Mouse (Mus musculus) MEL (cell line): Measurements from ENCODE around the gene Tmtc4. TPM values are rescaled to one million over a fixed set of nuclear protein-coding genes. Genes with fewer than 3 reads are reported as not detected.

Experiments
- DNase-seq: peaks from one replicate; pipeline ENCODE4 v3.0.0; 2011; ENCODE audit warnings: low read depth, low spot score
- H3K27ac ChIP-seq: 2 replicates; pipeline ENCODE4 v1.5.1; 2012; ENCODE audit warnings: low read depth, mild to moderate bottlenecking, control low read depth, low read length, moderate library complexity; ENCODE audit not compliant: control insufficient read depth
- H3K27me3 ChIP-seq, 2 experiments: fragments of 150-350 bp in 1 of 2; sonication (generic) in 1 of 2; 2 replicates each; pipeline ENCODE4 v1.6.1; 2012; ENCODE audit warnings: low read length in 2 of 2, mild to moderate bottlenecking in 2 of 2, improper control_type of control experiment in 1 of 2, moderate library complexity in 1 of 2; ENCODE audit not compliant: insufficient read depth in 2 of 2, control insufficient read depth in 1 of 2
- H3K36me3 ChIP-seq, 2 experiments: 2 replicates each; pipeline ENCODE4 v1.6.1; 2012 to 2014; ENCODE audit warnings: low read length in 2 of 2, improper control_type of control experiment in 1 of 2, inconsistent platforms in 1 of 2, mild to moderate bottlenecking in 1 of 2; ENCODE audit not compliant: insufficient read depth in 2 of 2, control insufficient read depth in 1 of 2
- H3K4me1 ChIP-seq, 2 experiments: fragments of 150-350 bp in 1 of 2; sonication (generic) in 1 of 2; 2 replicates each; pipeline ENCODE4 v1.6.1; 2012; ENCODE audit warnings: low read length in 2 of 2, improper control_type of control experiment in 1 of 2, mild to moderate bottlenecking in 1 of 2; ENCODE audit not compliant: insufficient read depth in 2 of 2, control insufficient read depth in 1 of 2
- H3K4me3 ChIP-seq, 2 experiments: fragments of 150-350 bp in 1 of 2; sonication (generic) in 1 of 2; 2 replicates each; pipeline ENCODE4 v1.5.1; 2012; ENCODE audit warnings: low read depth in 2 of 2, low read length in 2 of 2, mild to moderate bottlenecking in 2 of 2, moderate library complexity in 2 of 2, control low read depth in 1 of 2, improper control_type of control experiment in 1 of 2; ENCODE audit not compliant: control insufficient read depth in 1 of 2, insufficient read depth in 1 of 2
- H3K79me2 ChIP-seq: 2 replicates; pipeline ENCODE4 v1.6.1; 2012; ENCODE audit warnings: mild to moderate bottlenecking, low read length, moderate library complexity; ENCODE audit not compliant: control insufficient read depth, poor library complexity, insufficient read depth
- H3K9ac ChIP-seq: 2 replicates; pipeline ENCODE4 v1.6.1; 2012; ENCODE audit warnings: low read depth, mild to moderate bottlenecking, control low read depth, low read length, moderate library complexity; ENCODE audit not compliant: control insufficient read depth, poor library complexity, severe bottlenecking
- H3K9me3 ChIP-seq: fragments of 150-350 bp; sonication (generic); replicated peaks from 2 replicates; pipeline ENCODE4 v1.6.1; 2012; ENCODE audit warnings: mild to moderate bottlenecking, low read length, improper control_type of control experiment, moderate library complexity; ENCODE audit not compliant: insufficient read depth
- BHLHE40 ChIP-seq: IDR thresholded peaks from 2 replicates; pipeline ENCODE4 v1.6.1; 2012; ENCODE audit warnings: low read depth, mild to moderate bottlenecking, inconsistent platforms, low read length, improper control_type of control experiment, borderline replicate concordance
- E2F4 ChIP-seq: IDR thresholded peaks from 2 replicates; pipeline ENCODE4 v1.6.1; 2011; ENCODE audit warnings: low read depth, low read length, improper control_type of control experiment, borderline replicate concordance
- ETS1 ChIP-seq: IDR thresholded peaks from 2 replicates; pipeline ENCODE4 v1.6.1; 2012; ENCODE audit warnings: low read depth, mild to moderate bottlenecking, inconsistent platforms, low read length, improper control_type of control experiment, moderate library complexity
- HCFC1 ChIP-seq: IDR thresholded peaks from 2 replicates; pipeline ENCODE4 v1.6.1; 2012; ENCODE audit warnings: low read depth, mild to moderate bottlenecking, inconsistent platforms, low read length, improper control_type of control experiment, moderate library complexity
- JUND ChIP-seq: IDR thresholded peaks from 2 replicates; pipeline ENCODE4 v1.6.1; 2011; ENCODE audit warnings: low read depth, mild to moderate bottlenecking, improper control_type of control experiment, low read length
- MAX ChIP-seq: IDR thresholded peaks from 2 replicates; pipeline ENCODE4 v1.6.1; 2011; ENCODE audit warnings: low read length, improper control_type of control experiment
- MAZ ChIP-seq: IDR thresholded peaks from 2 replicates; pipeline ENCODE4 v1.6.1; 2012; ENCODE audit warnings: low read depth, mild to moderate bottlenecking, inconsistent platforms, low read length, improper control_type of control experiment
- MEF2A ChIP-seq: IDR thresholded peaks from 2 replicates; pipeline ENCODE4 v1.6.1; 2014; ENCODE audit warnings: low read depth, mild to moderate bottlenecking, inconsistent platforms, low read length, improper control_type of control experiment; ENCODE audit not compliant: poor library complexity, insufficient replicate concordance, severe bottlenecking; ENCODE audit errors: extremely low read depth
- MXI1 ChIP-seq: IDR thresholded peaks from 2 replicates; pipeline ENCODE4 v1.6.1; 2011; ENCODE audit warnings: mild to moderate bottlenecking, low read depth, low read length, improper control_type of control experiment
- MYB ChIP-seq: IDR thresholded peaks from 2 replicates; pipeline ENCODE4 v1.6.1; 2011; ENCODE audit warnings: mild to moderate bottlenecking, low read depth, low read length, improper control_type of control experiment
- MYC ChIP-seq: IDR thresholded peaks from 2 replicates; pipeline ENCODE4 v1.6.1; 2011; ENCODE audit warnings: low read depth, mild to moderate bottlenecking, low read length, improper control_type of control experiment, moderate library complexity
- NRF1 ChIP-seq: IDR thresholded peaks from 2 replicates; pipeline ENCODE4 v1.6.1; 2014; ENCODE audit warnings: low read depth, mild to moderate bottlenecking, inconsistent platforms, low read length, improper control_type of control experiment, moderate library complexity; ENCODE audit not compliant: poor library complexity, insufficient read depth, severe bottlenecking
- POLR2AphosphoS2 ChIP-seq: IDR thresholded peaks from 2 replicates; pipeline ENCODE4 v1.6.1; 2011; ENCODE audit warnings: low read length, improper control_type of control experiment
- RAD21 ChIP-seq: IDR thresholded peaks from 2 replicates; pipeline ENCODE4 v1.6.1; 2011; ENCODE audit warnings: mild to moderate bottlenecking, low read depth, low read length, improper control_type of control experiment
- TAL1 ChIP-seq: IDR thresholded peaks from 2 replicates; pipeline ENCODE4 v1.6.1; 2012; ENCODE audit warnings: mild to moderate bottlenecking, inconsistent platforms, low read length, moderate library complexity, mixed read lengths
- TBP ChIP-seq: IDR thresholded peaks from 2 replicates; pipeline ENCODE4 v1.8.0; 2011; ENCODE audit warnings: low read depth, low read length, improper control_type of control experiment
- TCF12 ChIP-seq: IDR thresholded peaks from 2 replicates; pipeline ENCODE4 v1.6.1; 2014; ENCODE audit warnings: low read depth, mild to moderate bottlenecking, inconsistent platforms, low read length, improper control_type of control experiment, moderate library complexity
- UBTF ChIP-seq: IDR thresholded peaks from 2 replicates; pipeline ENCODE4 v1.6.1; 2012; ENCODE audit warnings: low read depth, mild to moderate bottlenecking, inconsistent platforms, low read length, improper control_type of control experiment, moderate library complexity, borderline replicate concordance; ENCODE audit not compliant: insufficient read depth
- USF1 ChIP-seq: IDR thresholded peaks from 2 replicates; pipeline ENCODE4 v1.6.1; 2014; ENCODE audit warnings: low read depth, mild to moderate bottlenecking, inconsistent platforms, low read length, improper control_type of control experiment, moderate library complexity
- USF2 ChIP-seq, 2 experiments: IDR thresholded peaks; 2 replicates each; pipeline ENCODE4 v1.6.1; 2011 to 2012; ENCODE audit warnings: improper control_type of control experiment in 2 of 2, low read length in 2 of 2, borderline replicate concordance in 1 of 2, inconsistent platforms in 1 of 2, low read depth in 1 of 2, mild to moderate bottlenecking in 1 of 2; ENCODE audit not compliant: insufficient read depth in 1 of 2
- polyA plus RNA-seq, 2 experiments: library from polyadenylated mRNA; stranded (reverse) in 1 of 2; unstranded in 1 of 2; fragments of >175 nt in 1 of 2; fragments of >200 nt in 1 of 2; gene quantifications; 2 replicates each; pipeline versions ENCODE4 v1.2.1 to v1.2.4; 2012; ENCODE audit warnings: low replicate concordance in 2 of 2, low read depth in 1 of 2; ENCODE audit not compliant: insufficient read length in 2 of 2, insufficient read depth in 1 of 2, missing spikeins in 1 of 2
- total RNA-seq: library from RNA; depleted of rRNA; stranded (reverse); fragments of 300-350 nt; gene quantifications from 2 replicates; pipeline ENCODE4 v1.2.3, GENCODE M21; 2012

The Tmtc4 gene
- total and polyA plus RNA-seq, 3 experiments, result 10.4 to 11.5 TPM; not detected in 1

GRCm38 (mm10) chr14:123009108-123010018 is 25.5 kb upstream of the Tmtc4 start (continued):
- TF ChIP-seq MAZ (no peak), TAL1 (peak; percentile 44), E2F4 (no peak), POLR2AphosphoS2 (no peak), BHLHE40 (peak; percentile 21; the same call in 1 of the 2 replicates), HCFC1 (0 out of 2 replicates have a peak, but pooled peaks have one; percentile 45), NRF1 (no peak), ETS1 (peak; percentile 65), MYB (0 out of 2 replicates have a peak, but pooled peaks have one; percentile 21), MAX (no peak), MEF2A (no peak), TBP (no peak), MXI1 (peak; percentile 53; the same call in 1 of the 2 replicates), USF1 (no peak), USF2 (IDR thresholded peaks at IDR 0.05; ENCODE audit: borderline replicate concordance in 1 of 2, insufficient read depth in 1 of 2, low read depth in 1 of 2, low read length in 2 of 2) (no peak), RAD21 (no peak), JUND (no peak), MYC (0 out of 2 replicates have a peak, but pooled peaks have one; percentile 15), UBTF (no peak)

GRCm38 (mm10) chr14:123008672-123009071 is 24.8 kb upstream of the Tmtc4 start:
- peaks cover 0 to 8% of the 10 kb centered on the region in 2 experiments; a peak in 2 of 4 replicates for H3K36me3 ChIP-seq
- H3K27ac ChIP-seq, result no peak overlapping the region
- no peak for DNase-seq
- TF ChIP-seq TCF12 (0 out of 2 replicates have a peak, but pooled peaks have one; percentile 20), MYB (no peak)
- H3K4me1 ChIP-seq, result peaks cover 2 to 9% of the 10 kb centered on the region in 2 experiments; a peak in 3 of 4 replicates
- no peaks in the 10 kb centered on the region for H3K9me3 ChIP-seq
- H3K9ac ChIP-seq, result 0 out of 2 replicates have a peak overlapping the region, but pooled peaks have one; percentile 2
- H3K79me2 ChIP-seq, result no peaks in the 10 kb centered on the region
- H3K4me3 ChIP-seq, result peak overlapping the region; percentile 29 to 41
- no peaks in the 10 kb centered on the region for H3K27me3 ChIP-seq
